Mouse (Mus musculus) hindbrain, embryonic 14.5 days (tissue): ENCODE results near the gene Olfr1062. TPM values are rescaled to one million over a fixed set of nuclear protein-coding genes. Genes with fewer than 3 reads are reported as not detected.
"Not testable (repeated sequence)": the region's sequence is repeated elsewhere in the genome, so short reads cannot be mapped to it uniquely, and the experiment has no call there.

Source experiments
- ATAC-seq: fragments of 200-750 bp; cut with Nextera tagmentation; 2 replicates; pipeline ENCODE4 v1.8.0; 2017; ENCODE audit warnings: moderate number of reproducible peaks, mild to moderate bottlenecking, moderate TSS enrichment, moderate library complexity; ENCODE audit not compliant: low FRiP score
- DNase-seq: peaks from one replicate; pipeline ENCODE4 v3.0.0-alpha.2; 2015; ENCODE audit warnings: low spot score
- H3K27ac ChIP-seq: fragments of 300-500 bp; sonication (generic); 2 replicates; pipeline ENCODE4 v1.5.1; 2014; ENCODE audit warnings: mild to moderate bottlenecking, moderate library complexity
- H3K27me3 ChIP-seq: fragments of 300-500 bp; sonication (generic); 2 replicates; pipeline ENCODE4 v1.6.1; 2014; ENCODE audit warnings: mild to moderate bottlenecking, low read length, mixed read lengths; ENCODE audit not compliant: control insufficient read depth, insufficient read depth
- H3K36me3 ChIP-seq: fragments of 300-500 bp; sonication (generic); replicated peaks from 2 replicates; pipeline ENCODE4 v1.6.1; 2014; ENCODE audit not compliant: control insufficient read depth, insufficient read depth
- H3K4me1 ChIP-seq: fragments of 300-500 bp; sonication (generic); replicated peaks from 2 replicates; pipeline ENCODE4 v1.6.1; 2014; ENCODE audit warnings: antibody characterized with exemption, low read length, mixed read lengths; ENCODE audit not compliant: control insufficient read depth, insufficient read depth
- H3K4me2 ChIP-seq: fragments of 300-500 bp; sonication (generic); replicated peaks from 2 replicates; pipeline ENCODE4 v1.6.1; 2014; ENCODE audit warnings: mild to moderate bottlenecking, moderate library complexity
- H3K4me3 ChIP-seq: fragments of 300-500 bp; sonication (generic); replicated peaks from 2 replicates; pipeline ENCODE4 v1.5.1; 2014; ENCODE audit warnings: mild to moderate bottlenecking, low read length
- H3K9ac ChIP-seq: fragments of 300-500 bp; sonication (generic); 2 replicates; pipeline ENCODE4 v1.6.1; 2014
- H3K9me3 ChIP-seq: fragments of 300-500 bp; sonication (generic); 2 replicates; pipeline ENCODE4 v1.6.1; 2016; ENCODE audit warnings: low read length; ENCODE audit not compliant: control insufficient read depth
- WGBS: fragments of 180-500 bp; shearing (Covaris S2); extraction: QIAGEN DNeasy Blood & Tissue Kit; methylation state at CpG from one replicate; pipeline ENCODE4 v1.1.7; 2014; 5-methylcytosine and 5-hydroxymethylcytosine counted together
- polyA plus RNA-seq: library from polyadenylated mRNA; unstranded; fragments of >200 nt; fragmentation: Nextera tagmentation; extraction: Ambion mirVana; gene quantifications from 2 replicates; pipeline ENCODE4 v1.2.1, GENCODE M21; 2014

Gene Olfr1062
- not detected in 2 replicates for polyA plus RNA-seq

DNA sequence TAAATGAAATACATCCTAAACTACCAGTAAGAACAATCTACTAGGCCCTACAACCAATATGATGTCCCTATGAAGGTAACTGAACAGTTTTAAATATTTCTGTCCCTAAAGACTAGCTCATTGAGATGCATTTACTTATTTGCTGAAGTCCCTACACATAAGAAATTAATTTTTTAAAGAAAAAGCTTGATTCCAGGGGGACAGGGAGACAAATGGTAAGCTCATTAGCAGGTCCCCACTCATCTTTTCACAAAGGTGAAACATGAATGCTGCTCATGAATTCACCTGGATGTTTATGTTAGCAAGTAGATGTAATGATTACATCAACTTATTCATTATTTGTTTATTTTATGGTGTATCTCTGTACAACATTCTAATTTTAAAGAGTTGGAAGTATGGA, at the start of gene Olfr1062:
Gene Olfr1062 (minus strand): TSS at position 101 of the 400 bp plus-strand sequence.
- not testable (repeated sequence) for H3K27ac ChIP-seq, ATAC-seq, H3K4me1 ChIP-seq, H3K27me3 ChIP-seq, H3K36me3 ChIP-seq, H3K4me3 ChIP-seq, H3K9ac ChIP-seq, DNase-seq, H3K4me2 ChIP-seq, H3K9me3 ChIP-seq

DNA sequence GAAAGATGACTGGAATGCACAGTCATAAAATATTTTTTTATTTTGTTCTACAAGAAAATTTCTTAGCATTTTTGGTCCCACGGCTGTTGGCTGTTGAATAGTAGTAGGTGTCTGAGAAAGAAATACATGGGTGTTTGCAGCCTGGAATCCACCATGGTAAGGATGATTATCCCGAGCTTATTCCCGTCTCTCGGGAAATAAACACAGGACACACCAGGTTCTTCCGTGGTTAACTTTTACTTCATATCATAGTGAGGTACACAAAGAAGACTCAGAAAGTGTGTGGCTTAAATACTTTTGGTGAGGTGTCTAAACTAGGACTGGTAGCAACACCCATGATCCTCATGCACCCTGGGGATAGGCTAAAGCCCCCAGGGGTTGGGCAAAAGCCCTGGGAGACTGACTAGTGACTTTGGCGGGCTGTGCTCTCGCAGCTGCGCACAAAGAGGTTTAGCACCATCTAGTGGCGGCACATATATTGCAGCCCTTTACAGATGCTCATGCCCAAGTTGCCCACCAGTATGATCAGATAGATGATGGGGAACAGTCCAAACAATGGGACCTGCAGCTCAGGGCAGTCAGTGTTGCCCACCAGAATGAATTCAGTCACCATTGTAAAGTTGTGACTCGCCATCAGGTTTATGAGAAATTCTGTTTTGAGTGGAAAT, 38.0 kb upstream of the Olfr1062 start:
- H3K9ac ChIP-seq = no peak overlapping the region
- H3K27ac ChIP-seq = no peak overlapping the region
- DNase-seq (peak; percentile 67), ATAC-seq (peak; percentile 51; the same call in 1 of the 2 replicates)
- H3K9me3 ChIP-seq = no peaks in the 10 kb centered on the region
- no peak overlapping the region for H3K4me3 ChIP-seq
- H3K4me2 ChIP-seq = 0 out of 2 replicates have a peak overlapping the region, but pooled peaks have one; percentile 19
- no peaks in the 10 kb centered on the region for H3K4me1 ChIP-seq
- no peaks in the 10 kb centered on the region for H3K36me3 ChIP-seq
- H3K27me3 ChIP-seq = no peaks in the 10 kb centered on the region
- 40% methylated on average over 10 of the region's 10 CpGs for WGBS

DNA sequence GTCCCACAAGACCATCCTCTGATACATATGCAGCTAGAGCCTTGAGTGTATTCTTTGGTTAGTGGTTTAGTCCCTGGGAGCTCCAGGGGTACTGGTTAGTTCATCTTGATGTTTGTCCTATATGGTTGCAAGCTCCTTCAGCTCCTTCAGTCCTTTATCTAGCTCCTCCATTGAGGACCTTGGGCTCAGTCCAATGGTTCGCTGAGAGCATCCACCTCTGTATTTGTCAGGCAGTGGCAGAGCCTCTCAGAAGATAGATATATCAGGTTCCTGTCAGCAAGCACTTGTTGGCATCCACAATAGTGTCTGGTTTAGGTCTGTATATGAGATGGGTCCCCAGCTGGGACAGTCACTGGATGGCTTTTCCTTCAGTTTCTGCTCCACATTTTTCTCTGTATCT, 33.9 kb upstream of the Olfr1062 start:
- no peaks in the 10 kb centered on the region for H3K27me3 ChIP-seq
- H3K9ac ChIP-seq = no peak overlapping the region
- H3K4me2 ChIP-seq = no peak overlapping the region
- H3K4me1 ChIP-seq = no peaks in the 10 kb centered on the region
- H3K9me3 ChIP-seq = no peaks in the 10 kb centered on the region
- no peaks in the 10 kb centered on the region for H3K36me3 ChIP-seq
- no peak overlapping the region for H3K4me3 ChIP-seq
- 88% methylated on average over 1 of the region's 1 CpGs for WGBS
- H3K27ac ChIP-seq = no peak overlapping the region
- ATAC-seq (no peak), DNase-seq (no peak)

DNA sequence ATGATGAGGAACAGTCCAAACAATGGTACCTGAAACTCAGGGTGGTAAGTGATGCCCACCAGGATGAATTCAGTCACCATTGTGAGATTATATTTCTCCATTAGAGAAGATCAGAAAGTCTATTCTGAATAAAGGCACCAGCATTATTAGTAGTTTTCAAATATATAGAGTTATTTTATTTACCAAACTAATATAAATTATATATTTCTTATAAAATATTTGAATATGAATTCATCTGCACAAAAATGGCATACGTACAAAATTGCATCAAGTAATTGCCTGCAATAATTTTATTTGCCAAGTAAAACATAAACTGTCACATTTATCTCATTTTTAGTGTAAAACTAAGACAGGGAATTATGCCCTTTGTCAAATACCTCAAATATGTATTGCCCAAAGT, 29.6 kb upstream of the Olfr1062 start, which contains the start of gene Olfr1066:
Gene Olfr1066 (minus strand): TSS at position 101 of the 400 bp plus-strand sequence.
- no peak within 1 kb of the TSS for H3K4me2 ChIP-seq
- DNase-seq (no peak), ATAC-seq (no peak)
- no peak within 1 kb of the TSS for H3K9ac ChIP-seq
- H3K36me3 ChIP-seq = no peaks in the 10 kb centered on the region
- no peak within 1 kb of the TSS for H3K27ac ChIP-seq
- no peak within 1 kb of the TSS for H3K4me3 ChIP-seq
- 88% methylated on average over 1 of the region's 1 CpGs for whole genome bisulfite sequencing
- no peaks in the 10 kb centered on the region for H3K4me1 ChIP-seq
- H3K9me3 ChIP-seq = no peaks in the 10 kb centered on the region
- no peaks in the 10 kb centered on the region for H3K27me3 ChIP-seq

DNA sequence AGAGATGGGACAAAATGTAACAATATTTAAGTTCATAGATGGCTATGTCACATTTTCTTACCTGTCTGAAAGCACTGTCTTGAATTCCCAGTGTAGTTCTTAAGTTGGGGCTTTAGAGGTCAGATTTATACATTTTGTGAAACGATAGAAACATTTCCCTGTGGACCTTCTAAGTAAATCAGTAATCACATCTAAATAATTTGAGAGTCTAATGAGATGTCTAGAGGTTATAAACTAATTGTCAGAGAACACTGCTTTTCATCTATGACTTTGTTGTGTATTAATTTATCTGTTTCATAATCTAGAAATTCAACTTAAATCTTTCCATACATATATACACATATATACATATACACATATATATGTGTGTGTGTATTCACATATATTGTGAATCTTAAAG, 23.9 kb upstream of the Olfr1062 start, which contains the start of gene Olfr1065:
Gene Olfr1065 (minus strand): TSS at position 101 of the 400 bp plus-strand sequence.
- H3K27ac ChIP-seq, H3K9me3 ChIP-seq, H3K27me3 ChIP-seq, H3K4me1 ChIP-seq, ATAC-seq, H3K9ac ChIP-seq, H3K4me2 ChIP-seq, H3K4me3 ChIP-seq, H3K36me3 ChIP-seq, DNase-seq: not testable (repeated sequence)
- no CpG with 5 or more reads among the region's 1 CpGs for WGBS

DNA sequence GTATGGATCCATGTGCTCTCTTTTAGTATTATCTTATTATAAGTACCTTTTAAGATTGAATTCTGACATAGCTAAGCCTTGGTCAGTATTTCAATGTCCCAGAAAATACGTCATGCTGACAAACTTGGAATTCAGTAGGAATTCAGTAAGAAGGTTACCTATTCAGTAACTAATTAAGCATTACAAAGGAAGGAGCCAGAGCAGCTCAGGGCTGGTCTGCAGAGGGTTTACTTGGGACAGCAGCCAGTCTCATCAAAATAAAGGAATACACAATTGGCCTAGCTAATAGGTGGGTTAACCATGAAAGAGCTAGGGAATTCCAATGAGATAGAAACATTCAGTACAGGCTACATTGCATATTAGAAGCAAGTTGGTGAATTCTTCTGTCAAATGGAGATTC, 15.6 kb upstream of the Olfr1062 start:
- H3K27me3 ChIP-seq, H3K9ac ChIP-seq, H3K4me1 ChIP-seq, DNase-seq, H3K4me3 ChIP-seq, H3K4me2 ChIP-seq, H3K9me3 ChIP-seq, H3K27ac ChIP-seq, ATAC-seq, H3K36me3 ChIP-seq: not testable (repeated sequence)
- 51% methylated on average over 1 of the region's 1 CpGs for WGBS

DNA sequence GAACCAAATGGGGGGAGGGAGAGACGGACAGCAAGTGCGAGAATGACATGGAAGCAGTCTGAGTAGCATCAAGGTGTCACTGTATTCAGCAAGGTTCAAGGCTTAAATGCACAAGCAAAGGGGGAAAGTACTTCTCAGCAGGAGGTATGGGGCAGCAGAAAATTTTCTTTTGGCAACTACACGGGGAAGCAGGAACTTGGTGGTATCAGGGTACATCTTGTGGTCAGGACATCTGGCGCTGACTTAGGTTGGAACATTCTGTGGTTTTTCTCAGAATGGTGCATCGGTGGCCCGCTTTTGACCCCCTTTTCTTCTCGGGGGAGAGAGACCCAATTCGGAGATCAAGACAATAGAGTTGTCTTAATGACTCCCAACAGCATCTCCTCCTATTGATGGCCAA, 2.0 kb upstream of the Olfr1062 start:
- not testable (repeated sequence) for H3K27me3 ChIP-seq, H3K9me3 ChIP-seq, H3K36me3 ChIP-seq, H3K4me3 ChIP-seq, DNase-seq, H3K27ac ChIP-seq, H3K4me2 ChIP-seq, H3K4me1 ChIP-seq, H3K9ac ChIP-seq, ATAC-seq
- WGBS = 89% methylated on average over 8 of the region's 8 CpGs

DNA sequence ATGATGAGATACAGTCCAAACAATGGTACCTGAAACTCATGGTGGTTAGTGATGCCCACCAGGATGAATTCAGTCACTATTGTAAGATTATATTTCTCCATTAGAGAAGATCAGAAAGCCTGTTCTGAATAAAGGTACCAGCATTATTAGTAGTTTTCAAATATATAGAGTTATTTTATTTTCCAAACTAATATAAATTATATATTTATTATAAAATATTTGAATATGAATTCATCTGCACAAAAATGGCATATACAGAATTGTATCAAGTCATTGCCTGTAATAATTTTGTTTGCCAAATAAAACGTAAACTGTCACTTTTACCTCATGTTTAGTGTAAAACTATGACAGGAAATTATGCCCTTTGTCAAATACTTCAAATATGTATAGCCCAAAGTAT, 12.6 kb downstream of the Olfr1062 start, which contains the start of gene Olfr1061:
Gene Olfr1061 (minus strand): TSS at position 101 of the 400 bp plus-strand sequence.
- H3K4me1 ChIP-seq = no peaks in the 10 kb centered on the region
- no peak within 1 kb of the TSS for H3K4me2 ChIP-seq
- ATAC-seq = no peak
- H3K27ac ChIP-seq = no peak within 1 kb of the TSS
- no peaks in the 10 kb centered on the region for H3K9me3 ChIP-seq
- no peak within 1 kb of the TSS for H3K9ac ChIP-seq
- H3K36me3 ChIP-seq = no peaks in the 10 kb centered on the region
- WGBS = 84% methylated on average over 1 of the region's 1 CpGs
- DNase-seq = no peak
- H3K27me3 ChIP-seq = no peaks in the 10 kb centered on the region
- H3K4me3 ChIP-seq = no peak within 1 kb of the TSS

DNA sequence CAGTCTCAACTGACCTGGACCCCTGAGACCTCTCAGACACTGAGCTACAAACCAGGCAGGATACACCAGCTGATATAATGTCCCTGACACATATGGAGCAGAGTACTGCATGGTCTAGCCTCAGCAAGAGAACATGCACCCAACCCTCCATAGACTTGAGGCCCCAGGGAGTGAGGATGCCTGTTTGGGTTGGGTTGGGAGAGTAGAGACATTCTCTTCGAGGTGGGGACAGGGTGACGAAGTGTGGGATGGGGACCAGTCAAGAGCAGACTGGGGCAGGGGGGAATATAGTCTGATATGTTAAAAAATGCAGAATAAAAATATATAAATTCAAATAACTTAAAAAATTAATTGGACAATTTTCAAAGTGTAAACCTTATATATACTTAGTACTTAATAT, 31.4 kb downstream of the Olfr1062 start:
- Histone ChIP-seq H3K4me1 (no peaks in the 10 kb centered on the region), H3K27ac (no peak overlapping the region), H3K4me3 (no peak overlapping the region), H3K27me3 (no peaks in the 10 kb centered on the region), H3K36me3 (no peaks in the 10 kb centered on the region), H3K9ac (no peak overlapping the region), H3K9me3 (no peaks in the 10 kb centered on the region), H3K4me2 (no peak overlapping the region)
- WGBS = 88% methylated on average over 2 of the region's 2 CpGs
- 0 out of 2 replicates have a peak, but pooled peaks have one; percentile 21 for ATAC-seq
- DNase-seq = no peak
